Mouse (Mus musculus) olfactory bulb, adult 2 months (tissue): ENCODE measurements at regions not wholly inside any gene's neighbourhood (a gene's known extent, or its start where the extent isn't known, plus 50 kb on each side); places are given as distances from the start of the nearest gene placed in this dataset.

Experiments used
- H3K27ac ChIP-seq: fragments of 200-500 bp; 2 replicates; pipeline ENCODE4 v1.5.1; 2012; ENCODE audit warnings: low read depth, low read length; ENCODE audit not compliant: insufficient read depth
- H3K4me1 ChIP-seq: fragments of 200-500 bp; 2 replicates; pipeline ENCODE4 v1.6.1; 2012; ENCODE audit warnings: low read length; ENCODE audit not compliant: control insufficient read depth, insufficient read depth
- H3K4me3 ChIP-seq: fragments of 200-500 bp; 2 replicates; pipeline ENCODE4 v1.5.1; 2012; ENCODE audit warnings: mild to moderate bottlenecking, low read depth, low read length, moderate library complexity; ENCODE audit not compliant: insufficient read depth
- CTCF ChIP-seq: fragments of 200-500 bp; IDR thresholded peaks from 2 replicates; pipeline ENCODE4 v1.5.1; 2012; ENCODE audit warnings: low read depth, mild to moderate bottlenecking, low read length, moderate library complexity; ENCODE audit not compliant: insufficient read depth
- POLR2A ChIP-seq: fragments of 200-500 bp; IDR thresholded peaks from 2 replicates; pipeline ENCODE4 v1.6.1; 2012; ENCODE audit warnings: mild to moderate bottlenecking, low read depth, low read length, moderate library complexity; ENCODE audit not compliant: insufficient read depth
- WGBS: fragments of 180-500 bp; shearing (Covaris S2); methylation state at CpG from one replicate; pipeline ENCODE4 v1.1.7; 2018; 5-methylcytosine and 5-hydroxymethylcytosine counted together

DNA sequence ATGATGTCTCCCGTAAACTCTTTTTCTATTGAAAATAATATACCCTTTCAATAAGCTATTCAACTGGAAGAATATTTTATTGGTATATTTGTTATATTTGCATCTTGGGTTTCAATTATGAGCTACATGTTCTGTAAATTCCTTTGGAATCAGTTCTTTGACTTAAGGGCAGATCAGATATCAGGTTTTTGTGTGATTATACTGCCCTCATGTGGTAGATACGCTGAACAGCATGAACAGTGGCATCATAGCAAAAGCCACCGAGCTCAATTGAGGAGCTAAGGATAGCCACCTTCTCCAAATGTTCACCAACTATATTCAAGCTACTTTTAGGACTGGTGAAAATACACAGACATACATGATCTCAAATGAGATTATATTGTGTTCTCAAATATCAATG lies 52.7 kb upstream of the Pdc start:
- Histone ChIP-seq H3K4me1 (no peaks in the 10 kb centered on the region), H3K27ac (no peak overlapping the region), H3K4me3 (no peak overlapping the region)
- TF ChIP-seq CTCF, result no peak
- TF ChIP-seq POLR2A, result no peak
- WGBS, result 37% methylated on average over 3 of the region's 3 CpGs

DNA sequence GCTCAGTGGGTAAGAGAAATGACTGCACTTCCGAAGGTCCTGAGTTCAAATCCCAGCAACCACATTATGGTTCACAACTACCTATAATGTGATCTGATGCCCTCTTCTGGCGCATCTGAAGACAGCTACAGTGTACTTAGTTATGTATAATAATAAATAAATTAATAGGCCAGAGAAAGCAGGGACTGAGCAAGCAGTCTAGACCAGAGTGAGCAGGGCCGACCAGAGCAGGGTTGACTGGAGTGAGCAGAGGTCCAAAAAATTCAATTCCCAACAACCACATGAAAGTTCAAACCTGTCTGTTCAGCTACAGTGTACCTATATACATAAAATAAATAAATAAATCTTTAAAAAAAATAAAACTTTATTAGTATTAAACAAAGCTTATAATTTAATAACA lies 52.2 kb upstream of the Pdc start:
- Histone ChIP-seq H3K4me1 (no peaks in the 10 kb centered on the region), H3K4me3 (no peak overlapping the region), H3K27ac (no peak overlapping the region)
- WGBS, result 81% methylated on average over 3 of the region's 3 CpGs
- TF ChIP-seq CTCF (no peak), POLR2A (no peak)
